Mouse (Mus musculus) layer of hippocampus, adult 9-11 months (tissue): ENCODE measurements around the gene Gm9117.
"Not testable (repeated sequence)": the region's sequence is repeated elsewhere in the genome, so short reads cannot be mapped to it uniquely, and the experiment has no call there.

Experiments
- DNase-seq: peaks from one replicate; pipeline ENCODE4 v3.0.0; 2022

The Gm9117 gene

GRCm38 (mm10) chr3:93943443-93943842 is at the start of gene Gm9117:
TSS of gene Gm9117 (minus strand) at chr3:93943543.
- DNase-seq = not testable (repeated sequence)

DNA sequence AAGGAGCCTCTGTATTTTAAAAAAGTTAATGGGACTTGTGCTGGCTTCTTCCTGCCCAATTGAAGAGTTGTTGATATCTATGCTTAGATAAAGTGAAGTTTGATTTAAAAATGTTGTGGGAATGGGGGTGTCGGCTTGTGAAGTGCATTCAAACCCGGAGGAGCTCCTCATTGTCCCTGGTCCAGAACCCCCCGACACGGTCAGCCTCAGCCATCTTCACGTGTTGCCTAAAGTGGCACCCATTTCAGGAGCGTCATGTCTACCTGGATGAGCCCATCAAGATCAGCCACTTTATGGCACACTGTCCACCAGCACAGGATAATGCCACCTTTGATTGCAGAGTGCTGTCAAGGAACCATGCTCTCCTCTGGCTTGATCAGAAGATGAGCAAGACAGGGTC is 25.6 kb upstream of the Gm9117 start:
- not testable (repeated sequence) for DNase-seq

- not testable (repeated sequence) for DNase-seq
These were observed 17.9 kb upstream of the Gm9117 start, which contains the start of gene Tdpoz5 for GRCm38 (mm10) chr3:93961214-93961613. TSS of gene Tdpoz5 (minus strand) at chr3:93961314.

- not testable (repeated sequence) for DNase-seq
These were observed 5.0 kb downstream of the Gm9117 start for GRCm38 (mm10) chr3:93938386-93938785.
